Mouse (Mus musculus): ENCODE data around the gene Gm11634. TPM values are rescaled to one million over a fixed set of nuclear protein-coding genes. Genes with fewer than 3 reads are reported as not detected.
A peak's percentile ranks its signal among the peaks of the same experiment; 100 is the strongest.
"Not testable (repeated sequence)": the region's sequence is repeated elsewhere in the genome, so short reads cannot be mapped to it uniquely, and the experiment has no call there.

The Gm11634 gene
- polyA plus RNA-seq, 1 experiment from 2014 or later = not detected

DNA sequence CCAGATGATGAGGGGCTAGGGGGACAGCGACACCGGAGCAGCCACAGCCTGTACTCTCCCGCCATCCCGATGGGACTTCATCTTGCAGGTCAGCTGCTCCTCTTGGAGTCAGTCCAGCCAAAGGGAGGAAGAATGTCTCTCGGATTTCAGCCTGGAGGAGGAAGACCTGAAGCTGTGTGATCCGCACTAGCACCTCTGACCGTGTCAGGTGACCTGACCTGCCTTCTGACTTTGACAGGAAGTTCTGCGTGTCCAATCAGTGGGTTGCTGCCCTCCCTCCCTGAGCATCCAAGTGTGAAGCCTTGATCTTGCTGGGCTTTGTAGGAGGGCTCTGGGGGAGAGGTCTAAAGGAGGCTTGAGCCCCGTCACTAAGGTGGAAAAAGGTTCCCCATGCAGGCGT lies 36.6 kb upstream of the Gm11634 start:
- WGBS = 76% methylated on average over 10 of the region's 10 CpGs
- H3K4me1 ChIP-seq (replicated peaks) = no peaks in the 10 kb centered on the region
- ATAC-seq (replicated peaks; ENCODE audit: insufficient number of reproducible peaks, insufficient read depth, low FRiP score, low read depth) = no peak

DNA sequence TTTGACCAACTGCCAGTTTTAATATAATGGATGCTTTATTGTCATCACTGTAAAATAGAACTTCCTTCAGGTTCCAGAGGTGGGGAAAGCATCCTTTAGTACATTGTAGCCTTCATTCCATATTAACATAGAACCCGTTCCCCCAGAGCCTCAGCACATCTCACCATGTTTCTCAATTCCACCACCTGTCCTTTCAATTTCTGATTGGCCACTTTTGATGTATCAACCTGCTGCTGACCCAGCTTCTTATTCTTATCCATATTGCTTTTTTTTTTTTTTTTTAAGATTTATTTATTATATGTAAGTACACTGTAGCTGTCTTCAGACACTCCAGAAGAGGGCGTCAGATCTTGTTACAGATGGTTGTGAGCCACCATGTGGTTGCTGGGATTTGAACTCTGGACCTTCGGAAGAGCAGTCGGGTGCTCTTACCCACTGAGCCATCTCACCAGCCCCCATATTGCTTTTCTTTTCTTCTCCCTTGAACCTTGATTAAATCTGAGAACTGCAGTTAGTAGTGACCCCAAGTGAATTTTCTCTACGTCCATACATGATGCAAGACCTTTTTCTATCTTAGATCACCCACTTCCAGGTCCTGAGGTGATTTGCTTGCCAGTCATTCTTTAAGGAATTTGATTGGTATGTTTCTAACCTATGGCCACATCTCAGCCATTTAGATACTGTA lies 29.8 kb upstream of the Gm11634 start:
- H3K9ac ChIP-seq; H3K27ac ChIP-seq; ATAC-seq (replicated peaks; ENCODE audit: insufficient number of reproducible peaks, insufficient read depth, low FRiP score, low read depth); H3K9me3 ChIP-seq (replicated peaks); H3K4me1 ChIP-seq (replicated peaks); H3K36me3 ChIP-seq; H3K27me3 ChIP-seq: not testable (repeated sequence)
- Histone ChIP-seq H3K4me2 (peak overlapping the region; percentile 89), H3K4me3 (peak overlapping the region; percentile 69)
- 64% methylated on average over 5 of the region's 5 CpGs for WGBS

More for the DNA sequence above, 36.6 kb upstream of the Gm11634 start:
- Histone ChIP-seq H3K4me3 (no peak overlapping the region), H3K9ac (no peak overlapping the region), H3K36me3 (peaks cover 18% of the 10 kb centered on the region; the same call in 1 of the 2 replicates), H3K27ac (no peak overlapping the region), H3K27me3 (no peaks in the 10 kb centered on the region), H3K4me2 (no peak overlapping the region), H3K9me3 (replicated peaks) (no peaks in the 10 kb centered on the region)

DNA sequence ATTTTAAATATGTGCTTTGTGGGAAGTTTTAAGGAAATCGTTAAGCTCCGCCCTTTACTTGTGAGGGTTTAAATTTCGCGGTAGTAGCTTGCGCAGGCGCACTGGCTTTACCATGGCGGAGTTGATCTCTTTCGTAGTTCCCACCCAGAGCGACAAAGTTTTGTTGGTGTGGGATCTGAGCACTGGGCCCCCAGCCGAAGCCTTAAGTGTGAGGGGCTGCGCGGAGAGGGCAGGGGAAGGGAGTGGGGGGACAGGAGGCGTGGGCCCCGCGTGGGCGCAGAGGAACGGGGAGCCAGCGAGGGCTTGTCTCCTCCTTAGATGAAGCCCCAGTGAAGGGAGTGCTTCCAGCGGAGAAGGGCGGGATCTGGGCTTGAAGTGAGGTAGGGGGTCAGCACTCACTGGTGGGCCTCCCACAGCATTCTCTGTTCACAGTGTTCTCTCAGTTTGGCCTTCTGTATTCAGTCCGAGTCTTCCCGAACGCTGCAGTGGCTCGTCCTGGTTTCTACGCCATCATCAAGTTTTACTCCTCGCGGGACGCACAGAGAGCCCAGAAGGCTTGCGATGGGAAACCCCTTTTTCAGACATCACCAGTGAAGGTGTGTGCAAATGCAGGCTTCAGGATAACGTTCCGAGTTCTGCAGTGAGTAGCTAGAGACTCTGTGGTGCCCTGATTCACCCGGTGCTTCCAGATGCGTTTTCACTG lies 29.0 kb upstream of the Gm11634 start:
- ATAC-seq (replicated peaks; ENCODE audit: insufficient number of reproducible peaks, insufficient read depth, low FRiP score, low read depth) = peak; percentile 9
- Histone ChIP-seq H3K27me3 (no peaks in the 10 kb centered on the region), H3K4me3 (peak overlapping the region; percentile 69), H3K36me3 (no peaks in the 10 kb centered on the region; the same call in 1 of the 2 replicates), H3K4me2 (peak overlapping the region; percentile 89), H3K4me1 (replicated peaks) (peaks cover 9% of the 10 kb centered on the region), H3K9me3 (replicated peaks) (no peaks in the 10 kb centered on the region), H3K9ac (peak overlapping the region; percentile 81), H3K27ac (peak overlapping the region; percentile 99)
- WGBS = 0% methylated on average over 33 of the region's 33 CpGs

DNA sequence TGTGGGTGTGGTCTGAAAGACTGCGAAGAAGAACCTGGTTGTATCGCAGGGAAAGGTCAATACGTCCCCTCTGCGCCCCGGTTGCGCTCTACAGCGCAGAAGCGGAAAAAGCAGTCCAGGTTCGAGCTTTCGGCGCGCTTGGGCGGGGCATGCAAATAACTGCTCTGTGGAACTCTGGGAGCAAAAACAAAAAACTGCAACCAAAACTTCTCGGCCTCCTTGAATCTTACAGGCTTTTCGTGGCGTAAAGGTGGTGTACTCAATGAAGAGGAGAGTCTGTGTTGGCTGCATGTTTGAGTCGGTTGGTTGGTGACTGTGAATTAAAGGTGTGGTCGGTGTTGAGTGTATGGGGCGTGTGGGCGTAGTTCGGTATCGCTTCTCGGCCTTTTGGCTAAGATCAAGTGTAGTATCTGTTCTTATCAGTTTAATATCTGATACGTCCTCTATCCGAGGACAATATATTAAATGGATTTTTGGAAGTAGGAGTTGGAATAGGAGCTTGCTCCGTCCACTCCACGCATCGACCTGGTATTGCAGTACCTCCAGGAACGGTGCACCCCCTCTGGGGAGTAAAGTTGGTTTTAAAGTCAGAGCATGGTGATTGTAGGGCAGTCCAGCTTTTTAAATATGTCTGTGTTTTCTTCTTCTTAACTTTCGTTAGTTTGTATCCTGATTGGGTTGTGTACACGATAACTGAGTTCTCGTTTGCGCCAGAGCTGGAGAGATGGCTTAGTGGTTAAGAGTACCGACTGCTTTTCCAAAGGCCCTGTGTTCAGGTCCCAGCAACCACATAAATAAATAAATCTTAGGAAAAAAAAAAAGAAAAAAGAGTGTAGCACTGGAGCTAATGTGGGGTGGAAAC lies 28.2 kb upstream of the Gm11634 start, which contains the start of gene Rdm1:
Gene Rdm1 (plus strand): TSS at position 201 of the 862 bp plus-strand sequence.
- Histone ChIP-seq H3K36me3 (no peaks in the 10 kb centered on the region; the same call in 1 of the 2 replicates), H3K27ac (peak within 1 kb of the TSS; percentile 99), H3K9ac (peak within 1 kb of the TSS; percentile 81), H3K9me3 (replicated peaks) (no peaks in the 10 kb centered on the region), H3K4me2 (peak within 1 kb of the TSS; percentile 89), H3K27me3 (no peaks in the 10 kb centered on the region), H3K4me3 (peak within 1 kb of the TSS; percentile 69), H3K4me1 (replicated peaks) (peaks cover 9% of the 10 kb centered on the region)
- WGBS = under 1% methylated on average over 34 of the region's 34 CpGs
- peak; percentile 87 for ATAC-seq (replicated peaks; ENCODE audit: insufficient number of reproducible peaks, insufficient read depth, low FRiP score, low read depth)

DNA sequence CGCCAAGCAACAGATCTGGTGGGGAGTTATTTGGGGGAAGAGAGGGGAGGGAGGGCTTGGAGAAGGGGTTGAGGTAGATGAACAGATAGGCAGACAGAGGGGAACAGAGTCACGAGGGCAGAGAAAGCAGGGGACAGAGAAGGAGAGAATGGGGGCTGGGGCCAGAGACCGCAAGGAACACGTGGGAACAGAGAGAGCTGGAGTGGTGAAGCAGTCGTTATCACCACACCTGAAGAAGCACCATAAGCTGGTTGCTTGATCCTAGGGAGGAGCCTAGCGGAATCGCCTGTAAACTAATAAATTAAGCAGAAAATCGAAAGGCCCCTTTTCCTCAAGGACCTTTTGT lies 27.6 kb upstream of the Gm11634 start:
- Histone ChIP-seq H3K4me2 (peak overlapping the region; percentile 89), H3K4me1 (replicated peaks) (peaks cover 9% of the 10 kb centered on the region), H3K9me3 (replicated peaks) (no peaks in the 10 kb centered on the region), H3K9ac (peak overlapping the region; percentile 69), H3K36me3 (no peaks in the 10 kb centered on the region; the same call in 1 of the 2 replicates), H3K27ac (peak overlapping the region; percentile 99), H3K4me3 (peak overlapping the region; percentile 69), H3K27me3 (no peaks in the 10 kb centered on the region)
- WGBS = 3% methylated on average over 8 of the region's 8 CpGs
- no peak for ATAC-seq (replicated peaks; ENCODE audit: insufficient number of reproducible peaks, insufficient read depth, low FRiP score, low read depth)

DNA sequence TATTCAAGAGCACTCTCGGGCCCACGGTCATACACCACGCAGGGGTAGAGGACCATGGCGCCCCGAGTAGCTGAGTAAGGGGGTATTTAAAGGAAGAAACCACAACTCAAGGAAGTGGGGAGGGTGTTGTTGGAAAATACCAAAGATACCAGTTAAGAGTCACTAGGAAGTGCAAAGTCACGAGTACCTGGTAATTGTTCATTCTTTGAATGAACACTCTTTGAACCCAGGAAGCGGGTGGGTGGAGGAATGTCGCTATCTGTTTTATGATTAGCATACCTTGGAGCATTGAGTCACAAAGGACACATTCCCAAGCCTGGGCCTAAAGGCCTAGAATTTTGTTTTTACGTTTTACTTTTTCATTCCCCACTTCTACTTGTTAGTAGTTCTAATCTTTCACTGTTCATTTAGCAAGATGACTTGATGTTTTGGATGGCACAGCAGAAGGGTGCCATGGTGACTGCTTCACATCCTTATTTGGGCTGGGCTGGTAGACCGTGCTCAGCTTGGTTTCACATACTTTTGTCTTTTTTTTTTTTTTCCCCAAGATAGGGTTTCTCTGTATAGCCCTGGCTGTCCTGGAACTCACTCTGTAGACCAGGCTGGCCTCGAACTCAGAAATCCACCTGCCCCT lies 21.1 kb upstream of the Gm11634 start:
- not testable (repeated sequence) for ATAC-seq (replicated peaks; ENCODE audit: insufficient number of reproducible peaks, insufficient read depth, low FRiP score, low read depth)

DNA sequence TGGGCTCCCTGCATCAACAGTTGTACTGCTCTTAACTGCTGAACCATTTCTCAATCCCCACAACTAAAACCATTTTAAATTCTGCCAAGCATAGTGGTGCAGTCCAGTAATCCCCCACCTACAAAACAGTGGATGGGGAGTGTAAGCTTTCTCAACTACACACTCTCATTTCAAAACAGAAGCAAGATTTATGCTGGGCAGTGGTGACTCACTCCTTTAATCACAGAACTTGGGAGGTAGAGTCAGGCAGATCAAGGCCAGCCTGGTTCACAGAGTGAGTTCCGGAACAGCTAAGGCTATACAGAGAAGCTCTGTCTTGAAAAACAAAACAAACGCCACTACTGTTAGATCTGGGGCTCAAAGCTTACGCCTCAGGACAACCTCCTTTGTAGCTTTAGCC lies 19.5 kb upstream of the Gm11634 start:
- Histone ChIP-seq H3K36me3 (no peaks in the 10 kb centered on the region), H3K4me1 (replicated peaks) (peaks cover 13% of the 10 kb centered on the region), H3K27ac (no peak overlapping the region), H3K4me2 (no peak overlapping the region), H3K4me3 (no peak overlapping the region), H3K9me3 (replicated peaks) (no peaks in the 10 kb centered on the region), H3K9ac (no peak overlapping the region), H3K27me3 (no peaks in the 10 kb centered on the region)
- no peak for ATAC-seq (replicated peaks; ENCODE audit: insufficient number of reproducible peaks, insufficient read depth, low FRiP score, low read depth)
- WGBS = 75% methylated on average over 3 of the region's 3 CpGs

More for the DNA sequence above, 21.1 kb upstream of the Gm11634 start:
- H3K36me3 ChIP-seq; H3K4me3 ChIP-seq; H3K9me3 ChIP-seq (replicated peaks); H3K27ac ChIP-seq; H3K27me3 ChIP-seq; H3K9ac ChIP-seq; H3K4me2 ChIP-seq: not testable (repeated sequence)
- peaks cover 13% of the 10 kb centered on the region for H3K4me1 ChIP-seq (replicated peaks)
- 78% methylated on average over 11 of the region's 11 CpGs for WGBS

DNA sequence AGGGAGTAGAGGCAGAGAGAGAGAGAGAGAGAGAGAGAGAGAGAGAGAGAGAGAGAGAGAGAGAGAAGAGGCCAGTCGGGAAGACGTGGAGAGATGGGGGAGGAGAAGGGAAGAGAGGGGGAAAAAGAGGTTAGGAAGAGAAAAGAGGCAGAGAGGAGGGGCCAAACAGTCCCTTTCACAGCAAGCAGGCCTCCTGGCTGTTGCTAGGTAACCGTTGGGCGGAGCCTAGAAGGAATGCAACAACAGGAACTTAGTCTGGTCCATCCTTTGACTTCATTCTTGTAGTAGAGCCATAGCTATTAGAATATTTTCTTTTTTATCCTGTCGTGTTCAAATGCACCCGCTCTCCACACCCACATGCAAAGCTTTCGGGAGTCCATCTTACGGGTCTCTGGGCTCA lies 18.8 kb upstream of the Gm11634 start:
- Histone ChIP-seq H3K9me3 (replicated peaks) (no peaks in the 10 kb centered on the region), H3K9ac (no peak overlapping the region), H3K4me1 (replicated peaks) (peaks cover 13% of the 10 kb centered on the region), H3K27me3 (no peaks in the 10 kb centered on the region), H3K36me3 (no peaks in the 10 kb centered on the region), H3K4me3 (no peak overlapping the region), H3K4me2 (peak overlapping the region; percentile 32; the same call in 1 of the 2 replicates), H3K27ac (no peak overlapping the region)
- WGBS = 17% methylated on average over 6 of the region's 8 CpGs
- no peak for ATAC-seq (replicated peaks; ENCODE audit: insufficient number of reproducible peaks, insufficient read depth, low FRiP score, low read depth)

DNA sequence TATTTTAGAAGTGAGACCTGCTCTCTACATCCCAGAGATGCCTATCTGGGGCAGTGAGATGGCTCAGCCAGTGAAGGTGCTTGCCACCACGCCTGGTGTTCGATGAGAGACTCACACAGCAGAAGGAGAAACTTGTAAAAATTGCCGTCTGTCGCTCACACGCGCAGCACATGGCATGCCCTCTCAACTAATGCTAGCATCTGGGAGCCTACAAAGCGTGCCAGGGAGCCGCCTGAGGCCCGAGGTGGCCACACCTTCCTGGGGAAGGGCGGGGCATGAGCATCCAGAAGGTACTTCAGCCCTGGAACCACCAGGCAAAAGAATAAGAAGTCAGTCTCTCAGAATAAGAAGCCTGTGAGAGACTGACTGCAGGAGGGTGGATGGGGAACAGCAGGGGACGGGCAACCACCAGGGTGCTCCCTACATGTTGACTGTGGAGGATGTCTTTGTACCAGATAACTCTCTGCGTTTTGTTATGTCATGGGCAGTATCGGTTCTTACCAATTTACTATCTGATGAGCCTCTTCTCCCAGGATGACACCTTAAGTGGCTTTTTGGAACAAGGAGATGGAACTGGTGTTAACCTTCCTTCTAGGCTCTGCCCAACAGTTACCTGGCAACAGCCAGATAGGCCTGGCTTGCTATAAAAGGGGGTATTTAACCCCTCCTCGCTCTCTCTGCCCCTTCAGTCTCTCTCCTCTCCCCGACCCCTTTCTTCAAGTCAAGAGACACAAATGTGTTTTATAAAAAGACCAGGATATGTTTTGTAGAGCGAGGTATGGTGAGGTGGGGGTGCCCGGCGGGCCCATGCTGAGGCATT lies 18.1 kb upstream of the Gm11634 start:
- no peak overlapping the region for H3K27ac ChIP-seq
- no peaks in the 10 kb centered on the region for H3K27me3 ChIP-seq
- no peaks in the 10 kb centered on the region for H3K36me3 ChIP-seq
- no peak for ATAC-seq (replicated peaks; ENCODE audit: insufficient number of reproducible peaks, insufficient read depth, low FRiP score, low read depth)
- H3K9ac ChIP-seq = no peak overlapping the region
- H3K9me3 ChIP-seq (replicated peaks) = no peaks in the 10 kb centered on the region
- H3K4me1 ChIP-seq (replicated peaks) = peaks cover 13% of the 10 kb centered on the region
- WGBS = 25% methylated on average over 18 of the region's 18 CpGs
- H3K4me3 ChIP-seq = no peak overlapping the region
- no peak overlapping the region for H3K4me2 ChIP-seq

DNA sequence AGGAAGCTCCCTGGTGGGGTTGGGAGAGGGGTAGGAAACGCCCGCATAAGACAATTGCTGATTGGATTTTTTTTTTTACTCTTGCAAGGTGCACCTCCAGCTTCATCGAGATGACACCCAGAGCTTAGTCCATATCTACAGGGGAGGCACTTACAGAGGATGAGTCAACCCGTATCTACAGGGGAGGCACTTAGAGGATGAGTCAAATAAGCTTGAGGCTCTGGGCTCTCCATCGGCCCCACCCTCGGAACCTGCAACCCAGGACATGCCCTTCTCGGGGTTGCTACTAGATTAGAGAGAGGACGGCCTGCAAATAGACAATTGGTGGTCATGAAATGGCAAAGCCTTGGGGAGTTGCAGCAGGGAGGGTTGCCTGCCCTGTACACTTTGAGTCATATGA lies 17.0 kb upstream of the Gm11634 start:
- no peaks in the 10 kb centered on the region for H3K27me3 ChIP-seq
- H3K4me2 ChIP-seq = no peak overlapping the region
- H3K27ac ChIP-seq = no peak overlapping the region
- no peak overlapping the region for H3K9ac ChIP-seq
- no peak for ATAC-seq (replicated peaks; ENCODE audit: insufficient number of reproducible peaks, insufficient read depth, low FRiP score, low read depth)
- 79% methylated on average over 8 of the region's 8 CpGs for WGBS
- no peaks in the 10 kb centered on the region for H3K9me3 ChIP-seq (replicated peaks)
- no peaks in the 10 kb centered on the region for H3K36me3 ChIP-seq
- peaks cover 13% of the 10 kb centered on the region for H3K4me1 ChIP-seq (replicated peaks)
- H3K4me3 ChIP-seq = no peak overlapping the region
